Mouse (Mus musculus) heart, adult 2 months (tissue): ENCODE results near the gene Myct1. TPM values are rescaled to one million over a fixed set of nuclear protein-coding genes. Genes with fewer than 3 reads are reported as not detected.

Experiments used
- DNase-seq, 2 experiments: peaks; one replicate each; pipeline ENCODE4 v3.0.0; 2021
- H3K27ac ChIP-seq: fragments of 200-600 bp; 2 replicates; pipeline ENCODE4 v1.8.1; 2022
- H3K27me3 ChIP-seq: fragments of 200-500 bp; 2 replicates; pipeline ENCODE4 v1.6.1; 2012; ENCODE audit warnings: mild to moderate bottlenecking, low read length, inconsistent platforms, mixed read lengths; ENCODE audit not compliant: control insufficient read depth, insufficient read depth
- H3K36me3 ChIP-seq: fragments of 200-500 bp; 2 replicates; pipeline ENCODE4 v1.6.1; 2012; ENCODE audit warnings: low read length, inconsistent platforms; ENCODE audit not compliant: control insufficient read depth, insufficient read depth
- H3K4me1 ChIP-seq: fragments of 200-500 bp; 2 replicates; pipeline ENCODE4 v1.6.1; 2011; ENCODE audit warnings: low read length; ENCODE audit not compliant: control insufficient read depth, insufficient read depth
- H3K4me3 ChIP-seq: fragments of 200-600 bp; 2 replicates; pipeline ENCODE4 v1.8.1; 2022
- H3K79me2 ChIP-seq: fragments of 200-500 bp; replicated peaks from 2 replicates; pipeline ENCODE4 v1.6.1; 2012; ENCODE audit warnings: mild to moderate bottlenecking, inconsistent platforms, low read length, moderate library complexity, mixed read lengths; ENCODE audit not compliant: control insufficient read depth, insufficient read depth
- H3K9ac ChIP-seq: fragments of 200-500 bp; 2 replicates; pipeline ENCODE4 v1.6.1; 2012; ENCODE audit warnings: low read depth, mild to moderate bottlenecking, control low read depth, inconsistent platforms, low read length, mixed read lengths
- CTCF ChIP-seq: fragments of 200-600 bp; IDR thresholded peaks from 2 replicates; pipeline ENCODE4 v1.8.1; 2022; ENCODE audit warnings: antibody characterized with exemption, mild to moderate bottlenecking, moderate library complexity
- EP300 ChIP-seq: fragments of 200-500 bp; IDR thresholded peaks from 2 replicates; pipeline ENCODE4 v1.6.1; 2011; ENCODE audit warnings: low read depth, low read length, control low read depth; ENCODE audit not compliant: insufficient read depth
- POLR2A ChIP-seq: fragments of 200-500 bp; IDR thresholded peaks from 2 replicates; pipeline ENCODE4 v1.6.1; 2011; ENCODE audit warnings: mild to moderate bottlenecking, low read depth, low read length, control low read depth; ENCODE audit not compliant: insufficient read depth
- WGBS: fragments of 180-500 bp; shearing (Covaris S2); methylation state at CpG from one replicate; pipeline ENCODE4 v1.1.7; 2018; 5-methylcytosine and 5-hydroxymethylcytosine counted together
- intact Hi-C: fragments of 180-260 bp; cut with DNase I; formaldehyde crosslinking; loops from one replicate; pipeline ENCODE4 v1.15.1; 2025
- long read RNA-seq: library from polyadenylated mRNA; stranded (forward); transcript quantifications from one replicate; pipeline ENCODE4 v2.0.0, GENCODE M21; 2021
- polyA plus RNA-seq: library from polyadenylated mRNA; depleted of rRNA; stranded (reverse); fragments of >200 nt; gene quantifications from 2 replicates; pipeline ENCODE4 v1.2.3, GENCODE M21; 2012; rRNA removed
- total RNA-seq, 2 experiments: library from RNA; stranded (reverse); gene quantifications; 2 replicates each; pipeline ENCODE4 v1.2.3; 2021

The Myct1 gene
- 10 to 100 TPM in 1 of 2 experiments, 1 to 10 TPM in 1; 8.4 to 12.8 TPM for total RNA-seq
- 8.2 and 12.5 TPM in 2 replicates for polyA plus RNA-seq
- long read RNA-seq, transcript Myct1-201 (2 exons, 2,845 nt) = major isoform, 9 of 9 reads
- long read RNA-seq, partial matches to known transcripts = 0 of 9 reads
- long read RNA-seq, other reads (novel, unspliced or antisense) = 0 of 9 reads

DNA sequence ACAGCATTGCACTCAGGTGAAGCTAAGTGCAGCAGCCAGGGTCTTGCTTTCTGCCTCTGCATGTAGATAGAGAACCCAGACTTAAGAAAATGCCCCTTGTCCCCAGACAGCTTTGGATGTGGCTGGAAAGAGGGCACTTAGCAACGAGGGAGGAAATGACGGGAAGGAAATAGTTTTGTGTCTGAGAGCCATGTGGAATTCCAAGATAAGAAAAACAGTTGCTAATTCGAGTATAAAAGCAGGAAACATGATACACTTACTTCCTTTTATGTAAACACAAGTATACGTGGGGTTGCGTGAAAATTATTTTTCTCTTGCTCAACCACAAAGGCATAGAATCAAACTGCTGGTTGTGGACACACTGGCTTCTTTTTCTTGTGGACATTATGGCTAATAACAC, at the start of gene Myct1:
Gene Myct1 (plus strand): TSS at position 312 of the 400 bp plus-strand sequence.
- Histone ChIP-seq H3K27me3 (no peaks in the 10 kb centered on the region), H3K79me2 (no peaks in the 10 kb centered on the region; the same call in 1 of the 2 replicates), H3K4me1 (peaks cover 6% of the 10 kb centered on the region), H3K36me3 (no peaks in the 10 kb centered on the region), H3K27ac (peak within 1 kb of the TSS; percentile 81), H3K9ac (peak within 1 kb of the TSS; percentile 77), H3K4me3 (peak within 1 kb of the TSS; percentile 48)
- TF ChIP-seq EP300 (peak; percentile 84; the same call in 1 of the 2 replicates), POLR2A (peak; percentile 71), CTCF (no peak)
- DNase-seq = peak in 1 of 2 experiments; percentile 44
- 5% methylated on average over 5 of the region's 5 CpGs for WGBS
- intact Hi-C loops = loop anchor here (5.0 kb wide), 2 partner anchors 41 to 81 kb away; partner anchors contain the start of gene Syne1

DNA sequence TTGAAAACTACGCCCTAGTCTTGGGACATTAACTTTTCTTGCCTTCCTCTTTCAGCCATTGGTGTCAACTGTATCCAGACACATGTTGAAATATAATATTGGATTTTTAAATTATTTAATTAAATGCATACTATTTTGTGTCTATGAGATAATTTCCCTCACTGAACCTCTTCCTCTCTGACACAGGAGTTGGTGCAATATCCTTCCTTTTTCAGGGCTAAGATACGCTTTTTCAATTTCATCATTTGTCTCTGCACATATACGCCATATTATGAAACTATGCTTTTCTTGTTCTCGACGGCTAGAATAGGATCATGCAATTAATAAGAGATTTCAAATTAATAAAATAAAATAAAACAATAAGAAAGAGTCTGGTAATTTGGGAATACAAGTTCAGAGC, 47.1 kb upstream of the Myct1 start:
- WGBS = 88% methylated on average over 5 of the region's 5 CpGs
- Histone ChIP-seq H3K79me2 (no peaks in the 10 kb centered on the region), H3K9ac (no peak overlapping the region), H3K4me1 (no peaks in the 10 kb centered on the region; the same call in 1 of the 2 replicates), H3K27ac (no peak overlapping the region), H3K36me3 (no peaks in the 10 kb centered on the region), H3K27me3 (no peaks in the 10 kb centered on the region), H3K4me3 (no peak overlapping the region)
- TF ChIP-seq POLR2A (no peak), CTCF (no peak), EP300 (no peak)
- no peak for DNase-seq
- intact Hi-C loops = no loop called here

DNA sequence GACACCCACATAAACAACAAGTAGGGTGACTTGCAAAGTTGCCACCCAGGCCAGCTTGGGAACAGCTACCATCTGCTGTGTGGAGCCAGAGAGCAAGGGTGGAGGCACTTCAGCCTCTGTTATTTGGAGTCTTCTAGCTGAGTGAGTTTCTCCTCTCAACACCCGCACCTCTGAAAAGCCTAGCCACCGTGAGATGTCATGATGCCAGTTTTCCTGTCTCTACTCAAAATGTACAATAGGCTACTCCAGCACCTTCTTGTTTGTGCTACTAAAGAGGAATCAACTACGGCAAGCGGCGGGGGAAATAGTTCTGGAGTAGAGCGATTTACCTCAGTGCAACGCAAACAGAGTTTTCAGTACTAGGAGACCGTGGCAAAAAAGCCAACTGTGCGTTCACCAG, 45.8 kb upstream of the Myct1 start:
- no peak for DNase-seq
- WGBS = 93% methylated on average over 9 of the region's 9 CpGs
- TF ChIP-seq POLR2A (no peak), CTCF (no peak), EP300 (no peak)
- H3K4me1 ChIP-seq = no peaks in the 10 kb centered on the region; the same call in 1 of the 2 replicates
- no peaks in the 10 kb centered on the region for H3K36me3 ChIP-seq
- no peaks in the 10 kb centered on the region for H3K79me2 ChIP-seq
- intact Hi-C loops = no loop called here
- no peak overlapping the region for H3K9ac ChIP-seq
- no peak overlapping the region for H3K27ac ChIP-seq
- no peak overlapping the region for H3K4me3 ChIP-seq
- no peaks in the 10 kb centered on the region for H3K27me3 ChIP-seq

DNA sequence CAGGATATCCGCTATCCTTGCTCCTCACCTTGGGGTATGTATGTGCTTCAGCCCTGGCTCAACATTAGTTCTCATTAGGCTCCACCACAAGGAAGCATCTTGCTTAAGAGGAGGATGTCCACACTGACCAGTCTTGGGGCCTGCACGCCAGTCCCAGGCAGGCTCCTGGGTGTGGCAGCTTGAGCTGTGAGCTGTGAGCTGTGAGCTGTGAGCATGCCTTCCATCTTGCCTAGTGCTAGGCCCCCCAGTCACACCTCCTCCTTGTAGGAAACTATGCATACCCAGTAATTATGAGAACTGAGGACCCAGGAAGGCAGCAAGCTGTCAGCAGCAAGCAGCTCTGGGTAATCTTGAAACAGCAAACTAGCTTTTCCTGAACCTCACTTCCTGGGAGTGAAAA, 44.9 kb upstream of the Myct1 start:
- H3K36me3 ChIP-seq = no peaks in the 10 kb centered on the region
- no peak for TF ChIP-seq EP300
- no peak for TF ChIP-seq CTCF
- no peak for TF ChIP-seq POLR2A
- intact Hi-C loops = no loop called here
- DNase-seq = peak in 1 of 2 experiments; percentile 26
- no peaks in the 10 kb centered on the region; the same call in 1 of the 2 replicates for H3K4me1 ChIP-seq
- no peaks in the 10 kb centered on the region for H3K27me3 ChIP-seq
- H3K27ac ChIP-seq = peak overlapping the region; percentile 81
- WGBS = 75% methylated on average over 2 of the region's 2 CpGs
- H3K9ac ChIP-seq = 0 out of 2 replicates have a peak overlapping the region, but pooled peaks have one; percentile 9
- H3K4me3 ChIP-seq = no peak overlapping the region
- H3K79me2 ChIP-seq = no peaks in the 10 kb centered on the region

DNA sequence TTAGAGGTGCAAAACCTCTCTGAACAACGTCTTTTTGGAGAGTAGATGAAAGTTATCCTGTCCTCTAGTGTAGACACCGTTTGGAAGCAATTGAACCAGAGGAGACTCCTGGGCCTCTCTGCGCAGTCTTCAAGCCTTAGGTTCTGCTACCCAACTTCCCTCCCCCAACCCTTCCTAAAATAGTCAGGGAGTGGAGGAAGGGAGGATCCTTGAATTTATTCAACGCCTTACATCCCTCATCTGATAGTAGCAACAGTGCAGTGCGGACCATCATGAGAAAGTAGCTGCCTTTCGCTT, 43.8 kb upstream of the Myct1 start:
- intact Hi-C loops = loop anchor here (5.0 kb wide), 2 partner anchors 42 to 82 kb away; partner anchors contain the start of gene Myct1
- TF ChIP-seq POLR2A (peak; percentile 83), EP300 (no peak)
- Histone ChIP-seq H3K4me1 (no peaks in the 10 kb centered on the region; the same call in 1 of the 2 replicates), H3K4me3 (peak overlapping the region; percentile 66), H3K27me3 (no peaks in the 10 kb centered on the region), H3K27ac (peak overlapping the region; percentile 81), H3K36me3 (no peaks in the 10 kb centered on the region), H3K79me2 (no peaks in the 10 kb centered on the region), H3K9ac (peak overlapping the region; percentile 74)
- 11% methylated on average over 6 of the region's 6 CpGs for WGBS
- peak in 1 of 2 experiments; percentile 24 for DNase-seq
